Mouse (Mus musculus): ENCODE data around the gene Anapc15. TPM values are rescaled to one million over a fixed set of nuclear protein-coding genes. Genes with fewer than 3 reads are reported as not detected.

Anapc15 gene
- polyA plus RNA-seq, 1 experiment = 70.7 TPM

DNA sequence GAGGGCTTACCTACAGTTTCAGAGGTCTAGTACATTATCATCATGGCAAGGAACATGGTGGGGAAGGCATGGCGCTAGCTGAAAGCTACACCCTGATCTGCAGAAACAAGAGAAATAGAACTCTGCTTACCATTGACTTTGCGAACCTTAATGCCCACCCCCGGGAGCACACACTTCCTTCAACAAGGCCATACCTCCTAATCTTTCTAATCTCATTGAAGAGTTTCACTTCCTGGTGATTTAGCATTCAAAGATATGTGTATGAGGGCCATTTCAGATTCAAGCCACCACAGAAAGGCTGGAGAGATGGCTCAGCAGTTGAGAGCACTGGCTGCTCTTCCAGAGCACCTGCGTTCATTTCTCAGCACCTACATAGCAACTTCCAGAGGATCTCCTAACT is 6.4 kb upstream of the Anapc15 start, which contains the start of gene Folr2:
Gene Folr2, minus strand, starts transcription at position 101 of the 400 bp plus-strand sequence.
- Histone ChIP-seq H3K9ac (ENCODE audit: low read depth, poor library complexity, severe bottlenecking) (no peak within 1 kb of the TSS), H3K4me1 (ENCODE audit: control insufficient read depth, insufficient read depth, low read length) (no peaks in the 10 kb centered on the region), H3K27me3 (ENCODE audit: control insufficient read depth, insufficient read depth, low read length, poor library complexity, severe bottlenecking) (no peaks in the 10 kb centered on the region), H3K36me3 (ENCODE audit: control insufficient read depth, insufficient read depth, low read length, poor library complexity, severe bottlenecking) (peaks cover 22% of the 10 kb centered on the region), H3K27ac (ENCODE audit: insufficient read depth, low read length) (no peak within 1 kb of the TSS), H3K9me3 (replicated peaks; ENCODE audit: control insufficient read depth, insufficient read depth, low read length, poor library complexity, severe bottlenecking) (no peaks in the 10 kb centered on the region), H3K4me3 (ENCODE audit: low read depth, low read length) (no peak within 1 kb of the TSS)
- TF ChIP-seq CTCF (IDR thresholded peaks at IDR 0.05; ENCODE audit: low read depth, low read length) (no peak), EP300 (IDR thresholded peaks at IDR 0.05; ENCODE audit: insufficient read depth, low read depth, low read length) (no peak), POLR2A (IDR thresholded peaks at IDR 0.05; ENCODE audit: insufficient read depth, low read length) (no peak)

DNA sequence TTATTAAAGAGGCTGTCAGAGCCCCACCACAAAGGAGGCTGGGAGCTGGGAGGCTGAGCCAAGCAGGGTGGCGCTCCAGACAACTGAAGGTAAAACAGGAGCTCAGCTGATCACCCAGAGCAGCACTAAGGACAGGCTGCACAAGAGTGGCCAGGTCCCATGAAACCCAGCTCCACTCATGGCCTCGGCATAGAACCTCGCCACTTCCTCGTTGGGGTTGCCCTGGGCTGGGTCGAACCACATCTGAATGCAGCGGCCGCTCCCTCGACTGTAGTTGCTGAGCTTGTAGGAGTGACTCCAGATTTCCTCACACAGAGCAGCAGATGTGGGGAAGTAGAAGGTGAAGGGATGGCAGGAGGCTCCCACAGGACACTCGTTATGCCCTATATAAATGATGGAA is 5.2 kb upstream of the Anapc15 start:
- Histone ChIP-seq H3K27me3 (ENCODE audit: control insufficient read depth, insufficient read depth, low read length, poor library complexity, severe bottlenecking) (no peaks in the 10 kb centered on the region), H3K9me3 (replicated peaks; ENCODE audit: control insufficient read depth, insufficient read depth, low read length, poor library complexity, severe bottlenecking) (no peaks in the 10 kb centered on the region), H3K4me3 (ENCODE audit: low read depth, low read length) (no peak overlapping the region), H3K36me3 (ENCODE audit: control insufficient read depth, insufficient read depth, low read length, poor library complexity, severe bottlenecking) (peaks cover 22% of the 10 kb centered on the region), H3K9ac (ENCODE audit: low read depth, poor library complexity, severe bottlenecking) (no peak overlapping the region), H3K27ac (ENCODE audit: insufficient read depth, low read length) (no peak overlapping the region), H3K4me1 (ENCODE audit: control insufficient read depth, insufficient read depth, low read length) (no peaks in the 10 kb centered on the region)
- TF ChIP-seq EP300 (IDR thresholded peaks at IDR 0.05; ENCODE audit: insufficient read depth, low read depth, low read length) (no peak), POLR2A (IDR thresholded peaks at IDR 0.05; ENCODE audit: insufficient read depth, low read length) (no peak), CTCF (IDR thresholded peaks at IDR 0.05; ENCODE audit: low read depth, low read length) (no peak)

DNA sequence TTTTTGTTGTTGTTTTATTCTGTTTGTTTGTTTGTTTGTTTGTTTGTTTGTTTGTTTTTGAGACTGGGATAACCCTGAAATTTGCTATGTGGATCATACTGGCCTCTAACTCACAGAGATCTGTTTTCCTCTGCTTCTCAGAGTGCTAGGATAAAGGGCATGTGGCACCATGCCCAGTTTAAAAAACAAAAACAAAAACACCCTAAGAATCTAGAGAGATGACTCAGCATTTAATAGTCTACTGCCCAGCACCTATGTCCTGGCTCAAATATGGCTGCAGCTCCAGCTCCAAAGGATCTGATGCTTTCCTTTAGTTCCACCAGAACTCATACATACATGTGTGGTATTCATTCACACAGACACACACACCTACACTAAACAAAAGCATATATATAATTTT is 2.5 kb upstream of the Anapc15 start:
- Histone ChIP-seq H3K4me1 (ENCODE audit: control insufficient read depth, insufficient read depth, low read length) (peaks cover 2% of the 10 kb centered on the region), H3K36me3 (ENCODE audit: control insufficient read depth, insufficient read depth, low read length, poor library complexity, severe bottlenecking) (peaks cover 20% of the 10 kb centered on the region), H3K4me3 (ENCODE audit: low read depth, low read length) (no peak overlapping the region), H3K27me3 (ENCODE audit: control insufficient read depth, insufficient read depth, low read length, poor library complexity, severe bottlenecking) (no peaks in the 10 kb centered on the region), H3K27ac (ENCODE audit: insufficient read depth, low read length) (no peak overlapping the region), H3K9me3 (replicated peaks; ENCODE audit: control insufficient read depth, insufficient read depth, low read length, poor library complexity, severe bottlenecking) (no peaks in the 10 kb centered on the region), H3K9ac (ENCODE audit: low read depth, poor library complexity, severe bottlenecking) (no peak overlapping the region)
- TF ChIP-seq EP300 (IDR thresholded peaks at IDR 0.05; ENCODE audit: insufficient read depth, low read depth, low read length) (no peak), CTCF (IDR thresholded peaks at IDR 0.05; ENCODE audit: low read depth, low read length) (no peak), POLR2A (IDR thresholded peaks at IDR 0.05; ENCODE audit: insufficient read depth, low read length) (no peak)

DNA sequence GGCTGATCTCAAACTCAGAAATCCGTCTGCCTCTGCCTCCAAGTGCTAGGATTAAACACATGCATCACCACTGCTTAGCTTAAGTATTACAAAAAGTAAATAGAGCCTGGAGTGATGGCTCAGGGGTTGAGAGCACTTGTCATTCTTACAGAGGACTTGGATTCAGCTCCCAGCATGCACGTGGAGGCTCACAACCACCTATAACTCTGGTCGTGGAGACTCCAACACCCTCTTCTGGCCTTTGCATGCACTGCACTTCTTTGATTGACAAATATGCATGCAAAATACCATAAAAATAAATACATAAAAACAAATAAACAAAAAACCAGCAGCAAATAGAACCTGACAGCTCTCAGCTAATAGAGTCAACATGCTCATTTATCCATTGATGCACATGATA is 1.2 kb upstream of the Anapc15 start:
- H3K4me3 ChIP-seq (ENCODE audit: low read depth, low read length) = no peak overlapping the region
- H3K9ac ChIP-seq (ENCODE audit: low read depth, poor library complexity, severe bottlenecking) = no peak overlapping the region
- H3K27ac ChIP-seq (ENCODE audit: insufficient read depth, low read length) = no peak overlapping the region
- peak; percentile 20 for TF ChIP-seq CTCF (IDR thresholded peaks at IDR 0.05; ENCODE audit: low read depth, low read length)
- TF ChIP-seq EP300 (IDR thresholded peaks at IDR 0.05; ENCODE audit: insufficient read depth, low read depth, low read length) = no peak
- H3K36me3 ChIP-seq (ENCODE audit: control insufficient read depth, insufficient read depth, low read length, poor library complexity, severe bottlenecking) = peaks cover 13% of the 10 kb centered on the region
- H3K27me3 ChIP-seq (ENCODE audit: control insufficient read depth, insufficient read depth, low read length, poor library complexity, severe bottlenecking) = no peaks in the 10 kb centered on the region
- no peaks in the 10 kb centered on the region for H3K9me3 ChIP-seq (replicated peaks; ENCODE audit: control insufficient read depth, insufficient read depth, low read length, poor library complexity, severe bottlenecking)
- peaks cover 2% of the 10 kb centered on the region for H3K4me1 ChIP-seq (ENCODE audit: control insufficient read depth, insufficient read depth, low read length)

DNA sequence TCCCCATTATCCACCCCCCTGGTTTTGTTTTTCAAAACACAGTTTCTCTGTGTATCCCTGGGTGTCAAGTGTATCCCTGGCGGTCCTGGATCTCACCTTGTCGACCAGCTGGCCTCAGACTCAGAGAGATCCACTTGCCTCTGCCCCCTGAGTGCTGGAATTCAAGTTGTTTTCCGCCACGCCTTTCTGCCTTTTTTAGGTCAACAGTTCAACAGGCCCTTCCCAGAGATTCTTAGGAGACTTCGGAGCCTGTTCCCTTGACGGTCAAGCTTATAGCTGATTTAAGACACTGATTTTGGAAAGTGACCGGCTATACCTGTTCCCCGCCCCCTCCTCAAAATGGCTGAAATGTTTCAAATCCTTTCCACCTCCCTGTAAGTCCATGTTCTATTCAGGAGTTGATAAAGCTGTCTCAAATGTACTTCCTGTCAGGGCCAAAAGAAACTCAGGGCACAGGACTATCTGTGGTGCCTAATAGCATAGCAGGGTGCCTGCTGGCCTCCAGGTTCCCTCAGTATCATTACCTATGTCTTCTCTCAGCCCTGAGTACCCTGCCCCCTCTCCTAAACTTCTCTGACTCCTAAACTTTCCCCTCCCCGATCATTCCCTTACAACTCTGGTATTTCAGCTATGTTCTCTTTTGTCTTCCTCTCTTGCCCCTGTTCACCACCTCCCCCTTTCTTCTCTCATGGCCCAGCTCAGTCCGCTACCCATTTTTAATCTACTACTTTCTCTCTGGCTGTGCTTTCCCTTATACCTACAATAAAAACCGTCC is 3.2 kb downstream of the Anapc15 start:
- H3K9me3 ChIP-seq (replicated peaks; ENCODE audit: control insufficient read depth, insufficient read depth, low read length, poor library complexity, severe bottlenecking) = no peaks in the 10 kb centered on the region
- peaks cover 2% of the 10 kb centered on the region; the same call in 1 of the 2 replicates for H3K36me3 ChIP-seq (ENCODE audit: control insufficient read depth, insufficient read depth, low read length, poor library complexity, severe bottlenecking)
- H3K4me3 ChIP-seq (ENCODE audit: low read depth, low read length) = 0 out of 2 replicates have a peak overlapping the region, but pooled peaks have one; percentile 11
- peak overlapping the region; percentile 71 for H3K9ac ChIP-seq (ENCODE audit: low read depth, poor library complexity, severe bottlenecking)
- no peaks in the 10 kb centered on the region for H3K27me3 ChIP-seq (ENCODE audit: control insufficient read depth, insufficient read depth, low read length, poor library complexity, severe bottlenecking)
- TF ChIP-seq EP300 (IDR thresholded peaks at IDR 0.05; ENCODE audit: insufficient read depth, low read depth, low read length) = 0 out of 2 replicates have a peak, but pooled peaks have one; percentile 20
- TF ChIP-seq POLR2A (IDR thresholded peaks at IDR 0.05; ENCODE audit: insufficient read depth, low read length) = no peak
- peaks cover 2% of the 10 kb centered on the region for H3K4me1 ChIP-seq (ENCODE audit: control insufficient read depth, insufficient read depth, low read length)
- H3K27ac ChIP-seq (ENCODE audit: insufficient read depth, low read length) = peak overlapping the region; percentile 96

DNA sequence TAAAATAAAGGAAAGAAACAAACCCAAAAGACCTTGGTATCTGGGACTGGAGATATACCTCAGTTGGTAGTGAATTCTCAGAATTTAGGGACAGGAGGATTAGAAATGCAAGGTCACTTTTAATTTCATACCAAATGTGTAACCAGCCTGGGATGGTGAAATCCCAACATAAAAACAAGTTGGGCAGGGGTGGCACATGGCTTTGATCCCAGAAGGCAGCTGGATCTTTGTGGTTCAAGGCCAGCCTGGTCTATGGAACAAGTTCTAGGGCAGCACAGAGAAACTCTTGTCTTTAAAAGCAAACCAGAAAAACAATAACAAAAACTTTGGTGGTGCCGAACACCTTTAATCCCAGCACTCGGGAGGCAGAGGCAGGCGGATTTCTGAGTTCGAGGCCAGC is 4.0 kb downstream of the Anapc15 start:
- peak overlapping the region; percentile 71 for H3K9ac ChIP-seq (ENCODE audit: low read depth, poor library complexity, severe bottlenecking)
- no peaks in the 10 kb centered on the region for H3K27me3 ChIP-seq (ENCODE audit: control insufficient read depth, insufficient read depth, low read length, poor library complexity, severe bottlenecking)
- no peaks in the 10 kb centered on the region for H3K36me3 ChIP-seq (ENCODE audit: control insufficient read depth, insufficient read depth, low read length, poor library complexity, severe bottlenecking)
- TF ChIP-seq EP300 (IDR thresholded peaks at IDR 0.05; ENCODE audit: insufficient read depth, low read depth, low read length) = no peak
- no peak for TF ChIP-seq CTCF (IDR thresholded peaks at IDR 0.05; ENCODE audit: low read depth, low read length)
- TF ChIP-seq POLR2A (IDR thresholded peaks at IDR 0.05; ENCODE audit: insufficient read depth, low read length) = no peak
- H3K4me3 ChIP-seq (ENCODE audit: low read depth, low read length) = peak overlapping the region; percentile 31; the same call in 1 of the 2 replicates
- H3K27ac ChIP-seq (ENCODE audit: insufficient read depth, low read length) = peak overlapping the region; percentile 96
- peaks cover 2% of the 10 kb centered on the region for H3K4me1 ChIP-seq (ENCODE audit: control insufficient read depth, insufficient read depth, low read length)
- H3K9me3 ChIP-seq (replicated peaks; ENCODE audit: control insufficient read depth, insufficient read depth, low read length, poor library complexity, severe bottlenecking) = no peaks in the 10 kb centered on the region

Data from ES-Bruce4 (cell line).